Mouse (Mus musculus) ES-E14 (cell line): Measurements from ENCODE around the gene Sept7.

Source experiments
- CHD2 ChIP-seq: IDR thresholded peaks from 2 replicates; pipeline ENCODE4 v1.6.1; 2014; ENCODE audit warnings: mild to moderate bottlenecking, low read depth, low read length, inconsistent platforms
- HCFC1 ChIP-seq: IDR thresholded peaks from 2 replicates; pipeline ENCODE4 v1.6.1; 2012; ENCODE audit warnings: low read length, inconsistent platforms, borderline replicate concordance; ENCODE audit not compliant: insufficient read depth
- MAFK ChIP-seq: IDR thresholded peaks from 2 replicates; pipeline ENCODE4 v1.6.1; 2014; ENCODE audit warnings: mild to moderate bottlenecking, low read depth, low read length, inconsistent platforms; ENCODE audit not compliant: insufficient read depth
- ZC3H11A ChIP-seq: IDR thresholded peaks from 2 replicates; pipeline ENCODE4 v1.6.1; 2012; ENCODE audit warnings: low read depth, mild to moderate bottlenecking, inconsistent platforms, low read length, borderline replicate concordance
- ZNF384 ChIP-seq: IDR thresholded peaks from 2 replicates; pipeline ENCODE4 v1.6.1; 2012; ENCODE audit warnings: low read depth, low read length, inconsistent platforms

- TF ChIP-seq MAFK (no peak), ZNF384 (no peak), HCFC1 (no peak), ZC3H11A (no peak), CHD2 (no peak)
These were observed 101.5 kb downstream of the Sept7 start for GRCm38 (mm10) chr9:25353775-25354174.
